Mouse (Mus musculus) right cerebral cortex, postnatal 4 days (tissue): ENCODE results near the gene Ndufs7.

Source experiments
- DNase-seq: peaks from one replicate; pipeline ENCODE4 v3.0.0-alpha.2; 2022

Ndufs7 gene

DNA sequence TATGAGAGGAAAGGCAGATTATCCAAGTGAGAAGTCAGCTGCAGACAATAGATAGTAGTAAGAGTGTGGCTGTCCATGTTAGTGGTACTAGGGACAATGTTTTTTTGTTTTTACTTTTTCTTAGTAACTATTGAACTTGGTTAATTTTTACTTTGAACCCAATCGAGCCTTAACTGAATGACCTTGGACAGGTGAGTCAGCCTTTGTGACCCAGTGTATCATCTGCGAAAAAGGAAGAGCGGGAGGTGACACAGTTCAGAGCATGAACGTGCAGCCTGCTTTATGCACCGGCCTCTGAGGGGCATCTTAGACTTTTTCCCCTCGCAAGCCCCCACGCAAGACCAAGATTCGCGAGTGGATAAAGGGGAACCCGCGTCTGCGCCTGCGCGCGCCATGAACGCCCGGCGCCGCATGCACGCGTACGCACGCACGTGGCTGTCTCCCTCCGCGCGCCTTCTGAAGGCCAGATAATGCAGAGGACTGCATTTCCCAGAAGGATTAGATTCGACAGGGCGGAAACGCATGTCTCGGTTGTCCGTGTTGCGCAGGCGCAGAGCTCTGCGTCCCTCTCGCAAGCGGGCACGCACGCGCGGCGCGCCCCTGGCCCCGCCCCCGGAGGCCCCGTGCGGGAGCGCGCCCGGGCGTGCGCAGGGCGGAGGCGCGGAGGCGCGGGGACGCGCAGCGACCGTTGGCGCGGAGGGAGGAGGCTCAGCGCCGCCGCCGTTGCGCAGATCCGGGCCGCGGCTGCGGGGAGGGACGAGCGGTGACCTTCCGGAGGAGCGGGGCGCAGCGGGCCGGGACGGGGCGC lies 15.6 kb downstream of the Ndufs7 start:
- DNase-seq, result peak; percentile 99

DNA sequence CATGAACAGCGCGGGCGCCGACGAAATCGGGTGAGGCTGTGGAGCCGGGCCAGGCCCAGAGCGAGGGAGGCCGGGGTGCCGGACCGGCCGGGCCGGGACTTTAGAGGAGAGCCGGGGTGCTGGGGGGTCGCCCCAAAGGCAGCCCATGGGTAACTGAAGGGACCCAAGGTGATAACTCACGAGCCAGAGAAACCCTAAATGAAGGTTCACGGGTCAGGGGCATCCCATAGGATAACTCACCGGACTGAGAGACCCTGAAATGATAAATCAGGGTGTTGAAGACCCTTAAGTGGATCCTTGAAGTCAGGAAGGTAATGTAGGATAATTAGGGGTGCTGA lies 16.2 kb downstream of the Ndufs7 start:
- no peak for DNase-seq

DNA sequence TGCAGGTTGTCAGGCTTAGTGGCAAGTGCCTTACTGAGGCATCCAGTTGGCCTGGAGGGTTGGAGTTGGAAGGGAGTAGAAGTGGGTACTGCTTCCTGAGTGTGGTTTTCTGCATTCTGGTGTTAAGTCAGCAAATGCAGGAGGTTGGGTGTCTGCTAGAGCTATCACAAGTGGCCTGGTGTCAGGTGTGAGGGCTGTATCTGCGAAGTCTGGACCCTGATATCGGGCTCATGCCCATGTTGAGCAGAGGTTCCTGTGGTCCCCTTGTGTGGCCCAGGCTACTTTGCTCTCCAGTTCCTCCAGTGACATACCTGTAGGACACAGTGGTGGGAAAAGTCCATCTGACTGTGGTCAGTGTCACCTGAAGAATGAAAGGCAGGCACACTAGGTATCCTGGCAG lies 21.2 kb downstream of the Ndufs7 start:
- no peak for DNase-seq

DNA sequence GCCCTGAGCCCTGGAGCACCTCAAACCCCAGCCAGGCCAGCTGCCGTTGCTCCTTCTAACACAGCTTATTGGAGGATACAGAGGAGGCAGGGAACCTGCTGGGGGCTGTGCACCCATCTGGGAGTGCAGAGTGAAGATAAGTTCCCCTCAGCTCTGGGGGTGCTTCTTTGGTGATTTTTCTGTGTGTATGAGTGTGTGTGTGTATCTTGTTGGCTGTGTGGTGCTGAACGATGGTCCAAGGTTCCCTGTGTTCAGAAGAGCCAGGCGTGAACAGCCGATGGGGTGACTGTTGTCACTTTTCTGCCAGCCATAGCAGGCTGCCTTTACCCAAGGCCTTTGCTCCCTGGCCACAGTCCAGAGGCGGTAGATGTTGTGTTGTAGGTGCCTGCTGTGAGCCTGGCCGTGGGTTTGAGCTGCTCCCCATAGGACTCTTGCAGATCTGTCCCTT lies 21.8 kb downstream of the Ndufs7 start:
- no peak for DNase-seq

DNA sequence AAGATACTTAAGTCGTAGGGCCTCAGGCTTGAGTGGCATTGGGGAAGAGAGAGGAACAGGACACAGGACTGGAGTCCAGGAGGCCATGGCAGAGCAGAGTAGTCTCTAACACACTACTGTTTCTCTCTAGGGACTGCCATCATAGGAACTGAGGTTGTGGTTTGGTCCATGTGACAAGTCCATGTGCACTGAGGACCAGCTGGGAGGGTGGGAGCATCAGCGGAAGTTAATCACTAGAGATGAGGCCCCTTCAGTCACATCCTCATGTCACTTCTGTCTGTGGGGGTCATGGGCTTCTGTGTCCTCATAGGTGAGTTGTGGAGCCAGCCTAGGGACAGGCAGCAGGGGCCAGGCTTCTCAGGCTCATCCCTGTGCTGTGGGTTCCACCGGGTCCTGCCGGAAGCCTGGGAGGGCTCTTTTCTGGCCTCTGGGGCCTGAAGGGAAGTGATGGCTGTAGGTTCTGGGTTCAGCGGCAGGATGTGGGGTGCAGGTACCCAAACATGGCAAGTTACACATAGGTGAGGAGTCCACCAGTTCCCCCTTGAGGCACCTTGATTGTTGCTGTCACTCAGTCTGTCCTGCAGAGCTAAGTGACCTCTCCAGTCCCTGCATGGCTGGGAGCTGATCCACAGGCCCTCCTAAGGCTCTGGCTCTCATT lies 22.4 kb downstream of the Ndufs7 start:
- DNase-seq, result no peak

DNA sequence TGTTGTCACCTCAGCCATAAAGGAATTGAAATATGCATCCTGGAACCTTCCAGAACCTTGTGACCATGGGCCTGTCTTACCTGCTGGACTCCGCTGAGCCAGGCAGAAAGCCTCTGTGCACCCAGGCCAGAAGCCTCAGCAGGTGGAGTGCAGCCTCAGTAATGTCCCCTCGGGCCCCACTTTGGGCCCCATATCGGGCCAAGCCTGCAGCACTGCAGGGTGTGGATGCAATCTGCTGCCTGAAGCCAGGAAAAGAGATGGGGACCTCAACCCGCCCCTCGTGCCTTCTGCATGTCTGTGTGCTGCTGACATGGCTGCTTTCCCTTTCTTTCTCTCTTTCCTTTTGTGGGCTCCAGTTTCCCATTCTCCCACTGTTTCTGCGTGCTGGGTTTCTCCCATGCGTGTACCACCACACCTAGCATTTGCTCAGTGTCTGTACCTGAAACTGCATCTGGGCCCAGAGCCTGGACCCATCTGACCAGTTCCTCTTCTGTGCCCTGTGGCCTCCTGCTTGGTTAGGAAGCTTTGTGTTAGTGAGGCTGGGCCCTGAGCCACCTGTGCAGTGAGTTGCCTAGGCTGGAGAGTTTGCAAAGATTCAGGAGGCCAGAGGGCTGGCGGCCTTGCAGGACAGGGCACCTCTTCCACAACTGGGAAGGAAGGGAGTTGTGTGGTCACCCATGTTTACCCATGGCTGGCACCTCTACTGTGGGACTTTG lies 23.1 kb downstream of the Ndufs7 start:
- no peak for DNase-seq

DNA sequence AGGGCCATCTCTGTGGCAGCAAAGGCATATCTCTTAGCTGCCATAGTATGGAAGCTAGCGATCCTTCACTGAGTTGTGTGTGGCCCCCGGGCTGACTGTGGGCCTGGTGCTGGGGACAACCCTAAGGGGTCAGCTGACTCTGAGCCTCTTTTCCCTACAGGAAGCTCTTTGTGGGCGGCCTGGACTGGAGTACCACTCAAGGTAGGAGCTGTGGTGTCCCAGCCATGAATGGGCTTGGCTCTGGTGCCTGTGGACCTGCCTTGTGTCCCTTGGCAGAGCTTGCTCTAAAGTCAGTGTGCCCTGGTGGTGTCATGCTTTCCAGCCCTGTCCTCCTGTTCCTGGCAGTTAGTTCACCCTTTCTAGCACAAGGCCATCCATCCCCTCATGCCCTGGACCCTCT lies 24.9 kb downstream of the Ndufs7 start:
- DNase-seq, result no peak

DNA sequence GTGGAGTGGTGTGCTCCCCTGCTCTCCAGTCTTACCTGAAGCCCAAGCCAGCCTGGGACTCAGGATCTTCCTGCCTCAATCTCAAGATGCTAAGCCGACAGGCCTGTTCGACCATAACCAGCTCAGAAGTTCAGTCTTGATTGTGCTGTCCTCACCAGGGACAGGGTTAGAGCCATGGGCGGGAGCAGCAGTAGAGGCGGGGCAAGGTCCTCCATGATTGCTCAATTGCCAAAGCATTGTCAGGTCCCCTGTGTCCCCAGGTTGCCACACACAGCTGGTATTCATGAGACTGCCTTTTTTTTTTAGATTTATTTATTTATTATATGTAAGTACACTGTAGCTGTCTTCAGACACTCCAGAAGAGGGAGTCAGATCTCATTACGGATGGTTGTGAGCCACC lies 27.3 kb downstream of the Ndufs7 start:
- DNase-seq, result no peak

DNA sequence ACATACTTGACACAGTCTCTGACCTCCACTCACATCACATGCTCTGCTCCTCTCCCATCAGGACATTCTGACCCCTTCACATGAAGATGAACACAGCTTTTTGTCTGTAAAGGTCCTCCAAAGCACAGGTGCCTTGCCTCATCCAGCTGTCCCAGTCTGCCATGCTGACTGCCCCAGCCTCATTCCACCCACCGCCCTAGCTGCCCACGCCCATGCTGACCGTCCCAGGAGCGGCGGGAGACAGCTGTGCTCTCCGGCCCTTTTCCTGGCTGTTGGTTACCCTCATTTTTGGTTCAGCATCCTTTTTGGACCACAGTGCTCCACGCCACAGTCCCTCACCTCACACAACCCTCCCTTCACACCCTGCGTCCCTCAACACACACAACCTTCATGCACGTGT lies 29.5 kb downstream of the Ndufs7 start:
- no peak for DNase-seq

DNA sequence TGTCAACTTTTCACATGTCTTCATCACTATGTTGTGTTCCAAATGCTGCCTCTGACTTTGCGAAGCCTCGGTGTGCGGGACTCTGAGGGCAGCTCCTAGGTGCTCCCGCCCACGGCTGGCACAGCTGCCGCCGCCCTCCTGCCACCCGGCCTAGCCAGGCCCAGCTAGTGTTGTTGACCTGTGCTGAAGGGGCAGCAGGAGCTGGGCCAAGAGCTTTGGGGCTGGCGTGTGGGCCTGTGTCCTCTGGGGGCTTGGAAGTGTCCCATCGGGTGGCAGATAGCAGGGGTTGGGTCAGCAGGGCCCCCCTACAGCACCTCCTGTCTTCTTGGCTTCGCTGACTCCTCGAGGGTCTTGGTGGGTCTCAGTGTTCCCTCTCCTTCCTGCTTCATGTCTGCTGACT lies 30.4 kb downstream of the Ndufs7 start:
- no peak for DNase-seq

DNA sequence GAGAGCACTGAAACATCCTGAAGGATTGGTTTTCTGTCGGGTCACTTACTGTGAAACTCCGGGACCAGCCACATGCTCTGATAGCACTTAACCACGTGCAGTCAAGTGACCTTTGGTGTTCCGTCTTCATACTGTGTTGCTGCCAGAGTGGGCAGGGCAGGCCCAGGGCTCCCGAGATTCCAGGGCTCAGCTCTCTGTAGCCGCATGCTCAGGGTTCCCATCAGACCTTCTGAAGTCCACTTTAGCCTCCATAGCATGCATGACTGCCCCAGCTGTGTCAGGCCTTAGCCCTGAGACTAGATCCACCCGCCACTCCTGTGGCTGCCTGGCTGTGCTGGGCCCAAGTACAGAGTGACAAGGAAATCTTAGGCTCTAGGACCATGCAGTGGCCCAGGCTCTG lies 32.4 kb downstream of the Ndufs7 start:
- no peak for DNase-seq

DNA sequence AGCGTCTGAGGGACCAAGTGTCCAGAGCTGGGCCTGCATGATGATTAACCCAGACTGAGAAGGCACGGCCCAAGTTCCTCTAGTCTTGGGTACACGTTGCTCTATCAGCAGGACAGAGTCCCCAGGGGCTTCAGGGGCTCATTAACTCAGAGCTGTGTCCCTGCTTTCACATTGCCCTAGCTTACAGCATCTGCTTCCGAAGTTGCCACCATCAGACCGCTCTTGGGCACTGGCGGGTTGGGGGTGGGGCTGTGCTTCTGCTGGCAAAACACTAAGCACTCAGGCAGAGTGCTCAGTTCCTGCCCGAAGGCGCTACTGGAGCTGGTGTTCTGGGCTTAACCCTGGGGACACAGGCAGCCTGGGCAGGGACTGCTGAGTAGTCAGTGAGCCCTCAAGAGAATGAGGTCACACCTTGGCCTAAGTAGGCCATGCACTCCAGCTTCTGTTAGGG lies 33.0 kb downstream of the Ndufs7 start:
- DNase-seq, result no peak

DNA sequence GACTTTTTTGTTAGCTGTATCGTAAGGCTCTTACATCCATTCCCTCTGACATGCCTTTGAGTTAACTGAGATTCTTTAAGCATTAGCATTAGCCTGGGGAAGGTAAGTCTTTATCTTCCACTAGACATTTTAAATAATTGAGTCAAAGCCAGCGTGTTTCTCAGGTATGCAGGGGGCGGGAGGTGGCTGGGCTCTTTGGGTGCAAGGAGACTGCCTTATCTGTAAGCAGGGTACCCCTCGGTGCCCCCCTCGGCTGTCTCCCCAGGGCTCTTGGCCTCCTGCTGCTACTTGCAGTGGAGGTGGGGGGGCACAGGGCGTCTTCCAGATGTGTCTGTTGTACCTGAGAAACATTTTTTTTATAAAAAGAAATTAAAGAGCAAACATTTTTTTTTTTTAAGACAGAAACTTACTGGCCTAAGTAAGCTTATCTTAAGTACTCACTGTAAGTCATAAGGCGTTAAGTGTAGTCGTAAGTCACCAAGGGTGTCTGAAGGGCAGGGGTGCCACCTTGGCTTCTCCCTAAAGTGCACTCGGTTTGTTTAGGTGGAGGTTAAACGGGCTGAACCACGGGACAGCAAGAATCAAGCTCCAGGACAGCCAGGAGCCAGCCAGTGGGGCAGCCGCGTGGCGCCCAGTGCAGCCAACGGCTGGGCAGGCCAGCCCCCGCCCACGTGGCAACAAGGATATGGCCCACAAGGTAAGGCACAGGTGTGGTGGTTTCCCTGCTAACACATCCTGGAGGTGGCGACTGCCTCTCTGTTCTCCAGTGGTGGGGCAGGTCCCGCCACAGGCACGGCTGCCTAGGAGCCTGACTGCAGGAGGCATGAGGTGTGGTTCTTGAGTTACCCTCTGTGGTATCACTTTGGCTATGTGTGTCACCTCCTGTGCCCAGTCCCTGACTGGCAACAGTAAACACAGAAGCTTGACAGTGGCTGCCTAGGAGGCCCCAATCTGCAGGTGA lies 33.8 kb downstream of the Ndufs7 start:
- no peak for DNase-seq

DNA sequence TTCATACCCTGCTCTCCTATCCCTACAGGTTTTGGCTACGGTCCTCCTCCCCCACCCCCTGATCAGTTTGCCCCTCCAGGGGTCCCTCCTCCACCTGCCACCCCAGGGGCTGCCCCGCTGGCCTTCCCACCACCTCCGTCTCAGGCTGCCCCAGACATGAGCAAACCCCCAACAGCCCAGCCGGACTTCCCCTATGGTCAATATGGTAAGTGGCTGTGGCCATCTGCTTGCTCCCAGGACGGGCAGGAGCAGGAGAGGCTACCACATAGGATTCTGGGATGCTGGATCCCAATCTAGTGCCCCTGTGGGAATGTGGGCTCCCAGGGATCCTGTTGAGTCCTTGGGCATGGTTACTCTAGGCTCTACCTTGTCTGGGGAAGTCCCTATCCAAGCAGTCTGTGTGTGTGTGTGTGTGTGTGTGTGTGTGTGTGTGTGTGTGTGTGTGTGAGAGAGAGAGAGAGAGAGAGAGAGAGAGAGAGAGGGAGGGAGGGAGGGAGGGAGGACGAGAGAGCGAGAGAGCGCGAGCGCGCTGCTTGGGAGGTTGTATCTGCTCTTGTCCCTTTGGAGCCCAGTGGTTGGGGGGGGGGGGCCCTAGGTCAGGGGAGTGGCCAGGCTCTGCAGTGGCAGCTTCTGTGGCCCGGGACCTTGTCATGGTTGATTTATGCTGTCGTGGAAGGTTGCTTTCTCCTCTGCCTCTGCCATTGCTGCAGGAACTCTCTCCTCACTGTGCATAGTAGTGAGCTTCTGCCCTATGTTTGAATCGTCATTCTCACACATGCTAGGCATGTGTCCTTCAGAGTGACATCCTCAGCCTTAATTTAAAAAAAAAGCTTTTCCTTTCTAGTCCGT lies 36.5 kb downstream of the Ndufs7 start:
- no peak for DNase-seq

DNA sequence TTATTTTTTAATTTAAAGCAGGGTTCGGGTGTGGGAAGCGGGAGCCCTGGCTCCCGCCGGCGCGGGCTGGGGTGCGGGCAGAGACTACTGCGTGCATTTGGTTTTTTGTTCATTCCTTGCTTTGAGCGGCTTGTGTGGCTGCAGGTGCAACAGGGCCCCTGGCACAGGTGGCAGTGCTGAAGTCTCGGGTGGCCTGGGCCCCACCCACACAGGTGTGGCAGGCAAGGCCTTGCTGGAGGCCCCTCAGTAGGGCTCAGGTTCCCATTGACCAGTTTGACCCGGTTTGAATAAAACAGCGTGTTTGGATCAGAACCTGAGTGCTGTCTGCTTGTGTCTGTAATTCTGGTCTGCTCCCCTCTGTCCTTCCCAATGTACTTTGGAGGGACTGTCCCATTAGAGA lies 39.2 kb downstream of the Ndufs7 start:
- no peak for DNase-seq

DNA sequence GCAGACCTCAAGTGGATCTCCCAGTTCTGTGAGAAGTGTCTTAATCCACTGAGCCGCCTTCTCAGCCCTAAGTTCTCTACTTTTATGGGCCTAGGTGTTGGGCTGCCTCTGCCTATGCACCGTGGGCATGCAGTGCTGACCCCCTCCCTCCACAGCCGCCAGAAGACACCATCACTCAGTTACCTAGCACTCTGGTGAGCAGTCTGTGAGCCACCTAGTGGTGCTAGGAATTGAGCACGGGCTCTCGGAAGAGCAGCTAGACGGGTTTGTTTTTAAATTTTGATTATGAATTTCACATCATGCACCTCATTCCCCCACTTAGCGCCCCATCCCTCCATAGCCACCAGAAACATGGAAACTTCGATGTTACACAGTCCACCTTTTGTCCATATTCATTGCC lies 39.7 kb downstream of the Ndufs7 start:
- no peak for DNase-seq

DNA sequence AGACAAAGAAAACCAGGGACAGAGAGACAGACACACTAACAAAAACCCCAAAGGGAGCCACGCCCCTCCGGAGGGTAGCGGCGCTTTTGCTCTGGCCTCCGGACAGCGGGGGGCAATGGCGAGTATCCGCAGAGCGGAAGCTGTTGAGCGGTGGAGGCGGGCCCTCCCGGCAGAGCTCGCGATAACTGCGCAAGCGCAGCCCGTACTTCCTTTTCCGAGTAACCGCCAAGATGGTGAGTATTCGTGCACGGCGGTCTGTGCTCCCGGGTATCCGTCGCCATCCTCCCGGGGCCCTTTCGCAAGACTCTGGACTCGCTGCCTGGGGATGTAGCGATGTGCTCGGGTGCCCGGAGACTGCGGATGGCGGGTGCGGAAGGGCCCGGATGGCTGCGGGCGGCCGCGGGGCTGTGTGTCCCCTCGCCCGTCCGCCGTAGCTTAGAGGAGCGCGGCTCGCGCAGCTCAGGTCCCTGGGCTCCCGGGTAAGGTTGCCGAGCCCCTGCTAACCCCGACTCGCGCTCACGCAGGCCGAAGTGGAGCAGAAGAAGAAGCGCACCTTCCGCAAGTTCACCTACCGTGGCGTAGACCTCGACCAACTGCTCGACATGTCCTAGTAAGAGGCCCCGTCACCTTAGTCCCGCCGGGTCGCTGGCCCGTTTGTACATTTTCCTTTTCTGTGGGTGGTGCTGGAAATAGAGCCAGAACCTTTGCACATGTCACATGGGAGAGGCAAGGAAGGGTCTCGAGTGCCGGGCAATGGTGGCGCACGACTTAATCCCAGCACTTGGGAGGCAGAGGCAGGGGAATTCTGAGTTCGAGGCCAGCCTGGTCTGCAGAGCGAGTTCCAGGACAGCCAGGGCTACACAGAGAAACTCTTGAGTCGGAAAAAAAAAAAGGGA lies 43.6 kb downstream of the Ndufs7 start, which contains the start of gene Rps15:
Gene Rps15 (plus strand): TSS at position 203 of the 896 bp plus-strand sequence.
- DNase-seq, result peak; percentile 95

DNA sequence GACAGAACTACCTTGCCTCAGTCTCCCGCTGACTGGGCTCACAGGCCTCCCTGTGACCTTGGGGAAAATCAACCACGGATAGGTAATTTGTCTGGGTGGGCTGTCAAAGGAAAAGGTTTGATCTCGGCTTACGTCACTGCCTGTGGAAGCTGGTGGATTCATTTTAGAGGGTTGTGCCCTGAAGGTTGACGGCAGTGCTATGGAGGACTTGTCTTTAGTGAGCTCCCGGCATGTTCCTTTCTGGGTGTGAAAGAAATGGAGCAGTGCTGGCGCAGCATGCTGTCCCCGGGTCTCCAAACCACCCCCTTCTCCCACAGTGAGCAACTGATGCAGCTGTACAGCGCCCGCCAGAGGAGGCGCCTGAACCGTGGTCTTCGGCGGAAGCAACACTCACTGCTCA lies 44.4 kb downstream of the Ndufs7 start:
- DNase-seq, result no peak

DNA sequence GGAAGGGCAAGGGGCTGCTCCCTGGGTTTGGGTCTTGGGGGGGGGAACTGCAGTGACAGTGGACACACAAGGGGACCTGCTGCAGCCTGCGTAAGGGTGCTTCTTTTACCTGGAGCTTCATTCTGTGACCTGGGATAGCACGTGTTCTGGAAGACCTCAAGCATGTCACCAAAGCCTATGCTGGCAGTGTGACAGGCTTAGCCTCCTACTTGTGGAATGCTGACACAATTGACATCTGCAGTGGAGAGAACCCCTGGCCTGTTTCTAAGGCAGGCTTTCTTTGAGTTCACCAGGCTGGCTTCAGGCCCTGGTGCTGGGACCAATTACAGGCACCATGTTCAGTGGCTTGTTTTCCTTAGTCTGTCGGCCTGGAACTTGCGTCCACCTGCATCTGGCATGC lies 45.4 kb downstream of the Ndufs7 start:
- DNase-seq, result no peak

DNA sequence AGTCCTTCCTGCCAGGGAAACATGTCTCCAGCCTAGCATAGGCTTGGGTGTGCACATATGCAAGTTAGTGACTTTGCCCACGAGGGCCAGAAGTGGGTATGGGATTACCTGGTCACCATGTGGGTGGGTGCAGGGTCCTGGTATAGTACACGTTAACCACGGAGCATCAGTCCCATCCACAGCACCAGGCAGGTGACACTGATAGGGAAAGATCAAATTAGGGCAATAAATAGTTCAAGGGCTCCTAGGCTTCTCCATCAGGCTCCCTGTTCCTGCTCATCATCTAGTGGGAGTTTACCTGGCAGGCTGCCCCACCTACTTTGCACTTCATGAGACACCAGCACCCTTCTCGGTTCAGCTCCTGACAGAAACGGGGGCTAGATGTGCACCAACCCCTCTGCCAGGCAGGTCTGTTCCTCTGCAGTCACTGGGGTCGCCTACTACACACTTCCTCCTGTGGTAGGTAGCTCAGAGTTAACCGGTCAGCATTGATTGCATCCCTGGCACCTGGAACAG lies 45.9 kb downstream of the Ndufs7 start:
- peak; percentile 47 for DNase-seq
